Mouse (Mus musculus): ENCODE measurements around the gene Rem1.

The Rem1 gene

DNA sequence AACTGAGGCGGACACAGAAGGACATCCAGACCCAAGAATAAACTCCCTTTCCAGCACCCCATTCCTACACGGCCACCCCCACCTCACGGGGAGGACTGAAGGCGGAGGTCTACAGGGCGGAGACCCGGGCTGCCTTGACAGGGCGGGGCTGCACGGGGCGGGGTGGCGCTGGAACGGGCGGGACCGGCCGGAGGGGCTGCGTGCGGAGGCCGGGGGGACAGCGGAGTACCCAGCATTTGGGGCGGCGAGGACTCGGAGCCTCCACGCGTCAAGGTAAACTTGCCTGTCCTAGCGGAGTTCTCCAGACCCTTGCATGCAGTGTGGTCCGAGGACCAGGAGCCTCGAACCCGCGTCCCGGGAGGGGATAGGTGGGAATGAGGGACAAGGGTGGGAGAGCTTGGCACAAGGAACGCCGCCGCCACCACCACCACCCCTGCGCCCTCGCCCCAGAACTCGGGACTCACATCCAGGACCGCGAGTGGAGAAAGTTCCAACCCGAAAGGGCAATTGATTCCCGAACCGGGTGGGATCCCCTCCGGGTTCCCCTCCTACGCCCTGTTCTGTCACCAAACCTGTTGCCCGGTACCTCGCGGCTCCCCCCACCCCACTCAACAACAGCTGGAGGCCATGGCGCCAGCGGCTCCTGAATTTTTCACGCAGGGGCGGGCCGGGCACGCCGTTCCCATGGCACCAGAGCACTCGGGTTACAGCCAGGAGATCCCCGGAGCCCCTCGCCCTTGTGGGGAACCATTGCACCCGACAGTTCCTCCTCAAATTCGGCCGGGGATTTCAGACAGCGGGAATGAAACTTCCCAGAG, at the start of gene Rem1:
Gene Rem1 (plus strand): TSS at position 178 of the 818 bp plus-strand sequence.
- no peak for DNase-seq

DNA sequence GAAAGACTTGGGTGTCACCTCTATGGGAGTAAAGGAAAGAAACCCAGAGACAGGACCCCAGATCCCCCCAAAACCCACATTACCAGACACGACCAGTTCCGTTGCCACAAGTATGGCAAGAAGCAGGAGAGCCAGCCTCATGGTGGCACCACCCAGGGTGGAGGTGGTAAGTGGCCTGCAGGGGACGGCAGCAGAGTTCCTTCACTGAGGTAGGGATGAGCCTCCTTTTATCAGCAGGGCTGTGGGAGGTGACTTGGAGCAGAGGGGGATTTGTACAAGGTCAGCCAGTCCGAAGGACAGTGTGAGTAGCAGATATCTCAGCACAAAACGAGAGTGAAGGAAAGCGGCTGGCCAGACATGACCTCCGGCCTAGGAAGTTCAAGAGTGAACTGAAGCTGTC, 46.6 kb upstream of the Rem1 start, which contains the start of gene Defb19:
Gene Defb19 (minus strand): TSS at position 206 of the 400 bp plus-strand sequence.
- no peak for DNase-seq

GRCm38 (mm10) chr2:152580612-152581011, 46.1 kb upstream of the Rem1 start:
- no peak for DNase-seq

GRCm38 (mm10) chr2:152586926-152587560, 39.7 kb upstream of the Rem1 start:
- DNase-seq: no peak

DNA sequence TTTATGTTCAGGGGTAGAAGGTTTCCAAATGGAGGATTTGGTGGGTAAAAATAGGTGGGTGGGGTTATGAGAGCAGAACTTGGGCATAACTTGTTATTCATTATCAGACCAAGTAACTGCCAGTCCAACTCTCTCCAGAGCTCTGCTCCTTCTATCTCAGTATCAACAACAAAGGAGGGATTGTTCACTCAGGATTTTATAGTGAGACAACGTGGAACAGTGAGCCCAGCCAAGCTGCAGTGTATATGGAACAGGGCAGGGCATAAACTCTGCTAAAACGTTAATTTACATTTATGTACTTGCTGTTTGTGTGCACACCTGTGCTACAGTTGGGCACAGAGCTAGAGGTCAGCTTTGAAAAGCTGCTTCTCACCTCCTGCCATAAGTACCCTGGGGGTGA, 38.3 kb upstream of the Rem1 start:
- DNase-seq: no peak

- DNase-seq: no peak
Observed at GRCm38 (mm10) chr2:152589021-152589420, 37.7 kb upstream of the Rem1 start.

DNA sequence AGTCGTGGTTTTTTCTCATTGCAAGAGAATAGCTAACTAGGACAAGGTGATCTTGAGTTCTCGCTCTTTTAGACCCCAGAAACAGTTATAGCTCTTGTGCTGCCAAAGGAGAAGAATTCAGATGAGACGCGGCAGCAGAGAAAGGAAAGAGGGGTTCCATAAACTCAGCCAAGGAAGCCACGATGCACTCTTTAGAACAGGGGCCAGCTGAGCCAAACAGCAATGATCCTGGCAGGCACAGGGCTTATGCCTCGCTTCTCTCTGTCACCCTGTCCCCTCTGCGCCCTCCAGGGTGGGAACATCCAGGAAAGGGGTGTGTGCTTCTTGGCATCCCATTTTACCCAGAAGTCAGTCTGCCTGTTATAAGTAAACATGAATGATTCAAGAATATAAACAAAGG, 27.5 kb upstream of the Rem1 start, which contains the start of gene Defb45:
Gene Defb45 (minus strand): TSS at position 101 of the 400 bp plus-strand sequence.
- DNase-seq: no peak

GRCm38 (mm10) chr2:152600076-152600475, 26.7 kb upstream of the Rem1 start:
- no peak for DNase-seq

DNA sequence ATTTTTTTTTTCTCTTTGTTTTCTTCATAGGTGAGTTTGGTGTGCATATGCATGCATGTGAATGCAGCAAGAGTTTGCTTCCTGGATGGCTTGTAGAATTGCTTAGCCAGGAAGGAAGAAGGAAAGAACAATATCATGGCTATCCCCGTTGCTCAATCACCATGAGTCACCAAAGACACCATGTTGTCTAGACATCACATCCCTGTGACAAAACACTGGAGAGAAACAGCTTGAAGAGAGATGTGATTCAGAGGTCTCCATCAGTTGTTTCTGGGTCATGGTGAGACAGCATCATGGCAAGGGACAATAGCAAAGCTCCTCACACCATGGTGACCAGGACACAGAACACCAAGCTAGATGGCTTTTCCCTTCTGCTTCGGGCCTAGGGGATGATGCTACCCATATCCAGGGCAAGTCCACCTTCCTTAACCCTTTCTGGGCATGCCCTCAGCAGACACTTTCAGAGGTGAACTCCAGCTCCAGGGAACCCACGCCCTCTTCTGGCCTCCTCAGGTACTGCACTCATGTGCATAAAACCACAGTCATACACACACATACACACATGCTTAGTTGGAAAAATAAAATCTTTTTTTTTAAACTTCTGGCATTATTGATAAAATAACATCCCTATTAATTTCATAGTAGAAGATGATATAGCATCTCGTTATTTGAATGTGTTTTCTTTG, 25.3 kb upstream of the Rem1 start:
- DNase-seq: no peak

DNA sequence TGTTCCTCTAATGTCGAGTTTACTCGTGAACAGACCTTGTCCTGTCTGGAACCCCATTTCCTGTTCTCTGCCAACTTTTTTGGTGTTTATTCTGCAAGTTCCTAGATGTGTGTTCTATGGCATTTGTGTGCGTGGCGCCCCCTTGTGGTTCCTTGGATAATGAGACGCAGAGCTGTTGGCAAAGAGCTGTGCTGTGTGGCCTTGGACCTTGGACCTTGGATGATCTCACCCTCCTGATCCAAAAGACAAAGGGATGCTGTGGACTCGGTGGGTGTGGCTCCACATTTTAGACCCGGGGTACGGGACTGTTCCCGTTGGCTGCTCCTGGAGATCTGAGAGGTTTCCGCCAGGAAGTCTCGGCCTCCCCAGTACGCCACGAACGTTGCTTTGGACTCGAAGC, 22.7 kb upstream of the Rem1 start, which contains the start of gene Defb36:
Gene Defb36 (plus strand): TSS at position 271 of the 400 bp plus-strand sequence.
- DNase-seq: no peak

GRCm38 (mm10) chr2:152607746-152608145, 19.0 kb upstream of the Rem1 start:
- DNase-seq: no peak

- DNase-seq: no peak
Observed at GRCm38 (mm10) chr2:152608719-152609118, 18.0 kb upstream of the Rem1 start.

GRCm38 (mm10) chr2:152612193-152612592, 14.6 kb upstream of the Rem1 start:
- no peak for DNase-seq

DNA sequence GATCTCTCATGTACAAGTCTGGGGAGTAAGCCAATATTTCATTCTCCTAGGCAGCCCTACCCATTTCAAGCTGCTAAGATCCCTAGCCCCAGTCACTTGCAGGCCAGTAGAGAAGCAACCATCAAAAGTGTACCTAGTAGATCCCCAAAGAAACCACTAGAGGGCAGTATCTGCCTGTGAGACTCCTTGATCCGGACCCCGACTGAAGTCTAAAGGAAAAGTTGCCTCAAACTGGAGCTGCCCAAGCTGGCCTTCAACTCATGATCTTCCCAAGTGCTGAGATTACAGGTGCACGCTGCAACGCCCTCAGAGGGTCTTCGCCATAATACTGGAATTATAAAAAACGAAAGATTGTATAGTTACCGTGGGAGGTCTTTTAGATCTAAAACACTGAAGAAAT, 11.2 kb upstream of the Rem1 start:
- DNase-seq: peak; percentile 12

GRCm38 (mm10) chr2:152616470-152616869, 10.3 kb upstream of the Rem1 start:
- no peak for DNase-seq

GRCm38 (mm10) chr2:152617374-152617773, 9.4 kb upstream of the Rem1 start:
- DNase-seq: no peak

GRCm38 (mm10) chr2:152620367-152621134, 6.2 kb upstream of the Rem1 start:
- no peak for DNase-seq

DNA sequence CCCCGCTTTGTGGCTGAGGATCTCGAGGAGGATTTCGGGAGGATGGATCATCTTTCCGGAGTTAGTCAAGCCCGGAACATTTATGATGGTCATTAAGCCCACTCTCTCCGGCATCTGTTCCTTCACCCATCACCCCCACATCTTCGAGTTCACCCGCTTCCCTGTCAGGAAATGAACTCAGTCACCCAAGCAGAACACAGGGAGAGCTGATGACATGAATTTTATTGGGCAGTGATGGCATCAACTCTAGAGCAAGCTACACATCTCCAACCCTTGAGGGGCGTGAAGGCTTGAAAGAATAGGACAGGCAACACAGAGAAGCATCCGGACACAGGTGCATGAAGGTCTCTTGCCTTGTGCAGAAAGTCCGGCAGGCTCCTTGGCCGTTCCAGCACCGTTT, 4.6 kb upstream of the Rem1 start:
- no peak for DNase-seq

GRCm38 (mm10) chr2:152622953-152623352, 3.8 kb upstream of the Rem1 start, which contains the start of gene Defb25:
Defb25 (minus strand) TSS chr2:152623053.
- no peak for DNase-seq

DNA sequence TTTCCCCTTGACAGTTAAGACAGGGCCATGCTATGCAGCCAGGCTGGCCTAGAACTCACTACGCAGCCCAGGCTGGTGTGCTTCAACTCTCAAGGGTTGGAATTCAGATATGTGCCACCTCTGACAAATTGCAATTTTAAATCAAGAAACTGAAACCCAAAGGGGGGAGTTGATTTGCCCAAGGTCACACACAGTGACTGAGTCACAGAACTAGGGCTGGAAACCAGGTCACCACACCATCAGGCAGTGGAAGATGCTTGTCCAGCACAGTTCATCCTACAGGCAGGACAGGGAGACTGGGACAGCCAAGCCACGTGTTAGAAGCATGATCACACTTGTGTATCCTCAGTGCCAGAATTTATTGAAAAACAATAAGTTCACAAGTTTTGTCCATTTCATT, 2.2 kb upstream of the Rem1 start:
- no peak for DNase-seq

DNA sequence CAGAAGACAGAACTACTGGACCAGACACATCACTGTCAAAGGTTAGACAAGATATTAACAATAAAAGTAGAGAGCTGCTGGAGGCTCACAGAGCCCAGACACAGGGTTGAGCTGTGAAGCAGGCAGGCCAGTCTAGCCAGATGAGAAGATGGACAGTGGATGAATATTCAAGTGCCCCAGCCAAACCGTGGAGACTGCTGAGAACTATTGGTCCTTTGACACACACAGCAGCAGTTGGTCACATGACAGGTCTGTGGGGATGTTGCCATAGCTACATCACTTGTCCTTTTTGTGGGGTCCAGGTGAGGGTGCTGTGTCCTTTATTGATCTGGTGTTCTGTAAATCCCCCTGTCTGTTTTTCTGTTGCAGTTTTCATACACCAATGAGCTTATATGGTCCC, 1.5 kb upstream of the Rem1 start:
- no peak for DNase-seq

DNA sequence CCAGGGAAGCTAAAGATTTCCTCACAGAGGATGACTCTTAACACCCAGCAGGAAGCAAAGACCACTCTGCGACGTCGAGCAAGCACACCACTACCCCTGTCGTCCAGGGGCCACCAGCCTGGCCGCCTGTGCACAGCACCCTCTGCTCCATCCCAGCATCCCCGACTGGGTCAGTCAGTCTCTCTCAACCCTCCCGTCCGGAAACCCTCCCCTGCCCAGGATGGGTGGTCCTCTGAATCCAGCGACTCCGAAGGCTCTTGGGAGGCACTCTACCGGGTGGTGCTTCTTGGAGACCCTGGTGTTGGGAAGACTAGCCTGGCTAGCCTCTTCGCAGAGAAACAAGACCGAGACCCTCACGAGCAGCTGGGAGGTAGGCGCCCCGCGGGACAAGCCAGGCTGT, 1.3 kb downstream of the Rem1 start:
- DNase-seq: no peak

- no peak for DNase-seq
Observed at GRCm38 (mm10) chr2:152629239-152629638, 2.5 kb downstream of the Rem1 start.

All from cerebellum, adult 9-11 months (tissue).